Mouse (Mus musculus): ENCODE measurements around the gene Myh9.

DNA sequence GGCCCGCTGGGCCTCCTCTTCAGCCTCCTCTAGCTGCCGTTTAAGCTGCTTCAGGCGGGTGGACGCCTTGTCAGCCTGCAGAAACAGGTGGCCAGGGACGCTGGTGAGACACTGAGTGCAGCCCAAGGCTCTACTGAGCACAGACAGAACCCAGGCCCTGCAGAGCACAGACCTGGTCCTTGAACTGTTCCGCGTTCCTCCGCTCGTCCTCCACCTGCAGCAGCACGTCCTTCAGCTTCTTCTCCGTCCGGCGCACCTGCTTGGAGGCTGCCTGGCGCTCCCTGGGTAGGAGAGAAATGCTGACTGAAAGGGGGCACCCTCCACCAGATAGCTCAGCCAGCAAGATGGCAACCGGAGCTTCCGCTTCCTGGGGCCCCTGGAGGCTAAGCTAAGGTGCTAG, 78.9 kb downstream of the Myh9 start:
- TF ChIP-seq GATA1 (IDR thresholded peaks at IDR 0.05; ENCODE audit: borderline replicate concordance, low read length): no peak
- TF ChIP-seq FLI1 (IDR thresholded peaks at IDR 0.05; ENCODE audit: low read length): no peak

Data from megakaryocyte, embryonic 14.5 days (primary cell).